Mouse (Mus musculus): ENCODE data around the gene 2610028H24Rik.

The 2610028H24Rik gene

DNA sequence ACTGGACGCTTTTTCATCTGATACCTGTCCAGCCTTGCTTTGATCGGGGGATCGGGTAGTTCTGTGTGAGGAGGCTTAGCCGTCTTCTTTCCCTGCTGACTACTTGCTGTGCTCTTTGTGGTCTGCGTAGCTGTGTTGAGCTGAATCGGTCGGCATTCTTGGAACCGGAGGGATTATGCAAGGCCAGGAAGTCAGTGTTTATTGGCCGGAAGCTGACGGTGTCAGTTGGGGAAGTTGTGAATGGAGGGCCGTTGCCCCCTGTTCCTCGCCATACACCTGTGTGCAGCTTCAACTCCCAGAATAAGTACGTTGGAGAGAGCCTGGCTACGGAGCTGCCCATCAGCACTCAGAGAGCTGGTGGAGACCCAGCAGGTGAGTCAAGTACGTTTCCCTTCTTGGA, 40.3 kb downstream of the 2610028H24Rik start:
- no peak for DNase-seq

DNA sequence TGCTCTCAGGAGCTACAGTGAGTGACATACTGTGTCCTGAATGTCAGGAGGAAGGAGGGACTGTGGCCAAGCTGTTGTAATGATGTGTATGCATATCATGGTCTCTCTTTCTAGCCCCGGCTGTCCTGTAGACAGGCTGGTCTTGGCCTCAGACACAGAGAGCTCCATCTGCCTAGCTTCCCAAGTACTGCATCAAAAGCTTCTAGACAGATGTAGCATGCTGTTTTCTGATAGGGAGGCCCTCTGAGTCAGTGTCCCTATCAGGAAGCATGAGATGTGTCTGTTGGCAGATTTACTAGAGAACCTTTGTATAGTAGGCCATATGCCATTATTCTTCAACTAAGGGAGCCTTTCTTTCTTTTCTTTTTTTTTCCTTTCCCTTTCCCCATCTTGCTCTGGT, 44.6 kb downstream of the 2610028H24Rik start:
- no peak for DNase-seq

DNA sequence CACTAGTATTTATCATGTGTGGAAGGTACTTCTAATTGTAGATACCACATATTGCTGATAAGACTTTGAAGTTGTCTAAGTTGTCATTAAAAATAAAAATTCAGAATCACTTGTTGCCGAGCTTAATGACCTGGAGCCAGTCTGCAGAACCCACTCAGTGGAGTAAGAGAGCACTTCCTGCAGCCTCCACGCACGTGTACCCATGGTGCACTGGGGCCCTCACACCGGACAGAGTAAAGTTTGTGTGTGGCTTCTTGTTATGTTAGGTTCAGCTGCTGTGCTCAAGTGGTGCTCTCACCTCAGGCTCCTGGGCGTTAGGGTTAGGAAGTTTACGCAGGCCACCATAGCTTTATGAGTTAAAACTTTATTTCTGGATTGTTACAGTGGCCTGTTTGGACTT, 46.6 kb downstream of the 2610028H24Rik start:
- DNase-seq, result no peak

DNA sequence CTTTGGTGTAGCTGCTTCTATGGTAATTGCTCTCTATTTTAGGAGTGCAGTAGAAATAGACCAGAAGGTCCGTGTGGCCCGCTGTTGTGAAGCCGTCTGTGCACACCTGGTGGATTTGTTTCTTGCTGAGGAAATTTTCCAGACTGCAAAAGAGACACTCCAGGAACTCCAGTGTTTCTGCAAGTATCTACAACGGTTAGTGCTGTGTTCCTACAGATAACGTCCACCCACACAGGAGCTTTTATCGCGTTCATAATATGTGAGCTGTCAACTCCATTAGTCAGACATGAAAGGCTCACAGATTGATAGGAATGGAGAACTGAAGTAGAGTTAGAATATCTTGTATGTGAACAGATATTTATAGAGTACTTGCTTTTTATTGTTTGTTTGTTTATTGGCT, 47.5 kb downstream of the 2610028H24Rik start:
- DNase-seq, result no peak

DNA sequence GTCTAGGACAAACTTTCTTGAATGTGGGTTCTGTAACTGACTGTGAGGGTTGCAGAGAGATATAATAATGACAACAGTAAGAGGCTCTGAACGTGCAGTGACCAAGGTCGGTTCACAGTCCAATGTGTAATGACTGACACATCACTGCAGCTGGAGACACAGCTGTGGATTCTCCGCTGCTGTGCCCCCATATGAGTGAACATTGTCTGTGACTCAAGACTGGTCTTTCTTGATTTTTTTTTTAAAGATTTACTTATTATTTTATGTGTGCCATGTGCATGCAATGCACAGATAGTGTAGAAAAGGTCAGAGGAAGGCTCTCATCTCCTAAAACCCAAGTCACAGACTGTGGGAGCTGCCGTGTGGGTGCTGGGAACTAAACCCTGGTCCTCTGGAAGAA, 48.6 kb downstream of the 2610028H24Rik start:
- DNase-seq, result no peak

DNA sequence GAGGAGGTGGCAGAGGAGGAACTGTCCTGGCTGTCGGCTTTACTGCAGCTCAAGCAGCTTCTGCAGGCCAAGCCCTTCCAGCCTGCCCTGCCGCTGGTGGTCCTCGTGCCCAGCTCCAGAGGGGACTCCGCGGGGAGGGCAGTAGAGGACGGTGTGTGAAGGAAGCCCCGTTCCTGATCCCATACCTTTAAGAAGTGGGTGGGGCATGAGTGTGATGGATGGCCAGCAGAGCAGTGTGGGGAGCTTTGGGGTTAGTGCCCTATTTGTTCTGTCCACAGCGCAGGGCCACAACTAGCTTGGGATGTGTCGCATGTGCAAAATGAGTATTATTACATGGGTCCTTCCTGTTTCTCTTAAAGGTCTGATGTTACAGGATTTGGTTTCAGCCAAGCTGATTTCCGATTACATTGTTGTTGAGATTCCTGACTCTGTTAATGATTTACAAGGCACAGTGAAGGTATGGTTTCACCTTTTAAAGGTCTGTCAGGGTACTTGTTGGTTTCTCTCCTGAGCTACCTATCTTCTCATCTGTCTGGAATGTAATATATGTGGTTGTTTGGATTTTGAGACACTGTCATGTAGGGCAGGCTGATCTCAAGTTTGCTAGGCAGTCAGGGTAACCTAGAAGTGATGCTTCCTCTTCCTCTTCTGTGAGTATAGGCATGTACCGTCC, 55.5 kb downstream of the 2610028H24Rik start:
- DNase-seq, result no peak

DNA sequence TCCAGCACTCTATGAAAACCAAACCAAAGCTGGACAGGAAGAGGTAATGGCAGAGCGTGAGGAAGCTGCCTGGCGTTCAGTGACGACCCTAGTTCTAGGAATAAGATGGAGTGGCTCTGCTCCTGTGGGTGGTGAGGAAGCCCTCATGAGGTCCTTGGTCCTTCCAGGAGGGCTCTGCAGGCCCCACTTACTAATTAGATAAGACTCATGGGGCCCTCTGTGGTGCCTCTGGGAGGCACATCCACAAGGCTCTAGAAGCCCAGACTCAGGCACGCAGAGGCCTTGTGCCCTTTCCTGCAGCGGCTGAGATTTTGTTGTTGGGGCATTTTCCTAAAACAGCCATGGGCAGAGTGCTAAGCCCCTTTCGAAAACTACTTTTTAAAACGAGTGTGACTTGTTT, 57.0 kb downstream of the 2610028H24Rik start:
- DNase-seq, result no peak

Data from right cerebral cortex, postnatal 4 days (tissue).